Mouse (Mus musculus) limb, embryonic 12.5 days (tissue): Measurements from ENCODE around the gene Prmt2. TPM values are rescaled to one million over a fixed set of nuclear protein-coding genes. Genes with fewer than 3 reads are reported as not detected.

ENCODE experiments used
- ATAC-seq: fragments of 200-750 bp; cut with Nextera tagmentation; 2 replicates; pipeline ENCODE4 v1.8.0; 2017; ENCODE audit warnings: low read depth, moderate TSS enrichment; ENCODE audit not compliant: insufficient number of reproducible peaks, insufficient read depth, low FRiP score, low TSS enrichment
- H3K27ac ChIP-seq: fragments of 300-500 bp; sonication (generic); 2 replicates; pipeline ENCODE4 v1.5.1; 2016; ENCODE audit warnings: mild to moderate bottlenecking, moderate library complexity
- H3K27me3 ChIP-seq: fragments of 300-500 bp; sonication (generic); 2 replicates; pipeline ENCODE4 v1.6.1; 2016; ENCODE audit warnings: mild to moderate bottlenecking, moderate library complexity
- H3K36me3 ChIP-seq: fragments of 300-500 bp; sonication (generic); 2 replicates; pipeline ENCODE4 v1.6.1; 2016; ENCODE audit warnings: mild to moderate bottlenecking, moderate library complexity
- H3K4me1 ChIP-seq: fragments of 300-500 bp; sonication (generic); replicated peaks from 2 replicates; pipeline ENCODE4 v1.6.1; 2016
- H3K4me2 ChIP-seq: fragments of 300-500 bp; sonication (generic); 2 replicates; pipeline ENCODE4 v1.6.1; 2016; ENCODE audit warnings: mild to moderate bottlenecking, moderate library complexity
- H3K4me3 ChIP-seq: fragments of 300-500 bp; sonication (generic); replicated peaks from 2 replicates; pipeline ENCODE4 v1.5.1; 2016; ENCODE audit warnings: mild to moderate bottlenecking
- H3K9ac ChIP-seq: fragments of 300-500 bp; sonication (generic); replicated peaks from 2 replicates; pipeline ENCODE4 v1.6.1; 2016; ENCODE audit warnings: mild to moderate bottlenecking, moderate library complexity
- H3K9me3 ChIP-seq: fragments of 300-500 bp; sonication (generic); 2 replicates; pipeline ENCODE4 v1.6.1; 2016; ENCODE audit warnings: mild to moderate bottlenecking, moderate library complexity
- WGBS: fragments of 180-500 bp; shearing (Covaris S2); methylation state at CpG from one replicate; pipeline ENCODE4 v1.1.7; 2016; 5-methylcytosine and 5-hydroxymethylcytosine counted together
- polyA plus RNA-seq: library from polyadenylated mRNA; unstranded; fragments of >200 nt; fragmentation: Nextera tagmentation; extraction: Ambion mirVana; gene quantifications from 2 replicates; pipeline ENCODE4 v1.2.1, GENCODE M21; 2016

The Prmt2 gene
- polyA plus RNA-seq, 1 experiment from 2014 or later, result 45.3 TPM

DNA sequence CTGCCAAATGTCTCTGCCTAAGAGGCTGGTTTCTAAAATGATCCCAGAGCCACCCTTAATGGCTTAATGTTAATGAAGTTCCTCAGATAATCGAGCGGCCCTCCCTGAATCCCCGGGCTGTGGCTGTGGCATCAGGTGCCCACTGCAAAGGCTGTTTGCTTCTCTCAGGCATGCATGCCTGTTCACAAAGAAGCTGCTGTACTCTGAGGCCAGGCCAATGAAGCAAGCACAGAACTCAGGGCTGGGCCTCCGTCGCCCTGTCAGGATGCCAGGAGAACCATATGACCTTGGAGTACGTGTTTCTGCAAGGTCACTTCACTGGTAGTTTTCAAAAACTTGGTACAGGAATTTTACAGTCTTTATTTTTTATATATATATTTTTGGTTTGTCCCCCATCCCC, 18.0 kb upstream of the Prmt2 start:
- H3K4me2 ChIP-seq, result no peak overlapping the region
- 73% methylated on average over 6 of the region's 6 CpGs for WGBS
- no peak for ATAC-seq

DNA sequence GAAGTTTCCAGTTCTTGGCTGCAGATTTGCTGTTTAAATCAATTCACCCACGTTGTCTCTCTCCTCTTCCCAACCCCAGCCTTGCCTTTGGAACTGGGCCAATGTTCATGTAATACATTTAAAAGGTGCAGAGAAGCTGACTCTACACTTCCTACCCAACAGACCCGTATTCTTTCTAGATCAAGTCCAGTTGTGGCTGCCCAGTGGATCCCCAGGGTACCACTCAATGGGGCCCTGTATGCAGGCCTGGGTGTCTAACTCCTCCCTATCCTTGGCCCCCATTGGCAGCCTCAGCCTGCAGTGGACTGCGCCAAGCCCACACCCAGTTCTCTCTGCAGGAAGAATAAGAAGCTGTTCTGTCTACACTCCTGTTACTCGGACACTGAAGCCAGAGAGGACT, 15.9 kb upstream of the Prmt2 start, which contains the start of gene S100b:
TSS of gene S100b (plus strand) at position 318 of the 400 bp plus-strand sequence.
- ATAC-seq, result no peak
- no peaks in the 10 kb centered on the region for H3K36me3 ChIP-seq
- H3K27me3 ChIP-seq, result no peaks in the 10 kb centered on the region
- H3K4me1 ChIP-seq, result peaks cover 12% of the 10 kb centered on the region
- H3K9ac ChIP-seq, result no peak within 1 kb of the TSS
- H3K9me3 ChIP-seq, result no peaks in the 10 kb centered on the region
- H3K27ac ChIP-seq, result peak within 1 kb of the TSS; percentile 47; the same call in 1 of the 2 replicates
- H3K4me3 ChIP-seq, result no peak within 1 kb of the TSS
- WGBS, result 56% methylated on average over 4 of the region's 4 CpGs
- 0 out of 2 replicates have a peak within 1 kb of the TSS, but pooled peaks have one; percentile 4 for H3K4me2 ChIP-seq

More for the DNA sequence above, 18.0 kb upstream of the Prmt2 start:
- Histone ChIP-seq H3K4me3 (no peak overlapping the region), H3K27ac (no peak overlapping the region), H3K36me3 (0 out of 2 replicates have a peak, but pooled peaks cover 3% of the 10 kb centered on the region), H3K27me3 (no peaks in the 10 kb centered on the region), H3K9ac (no peak overlapping the region), H3K4me1 (peaks cover 15% of the 10 kb centered on the region), H3K9me3 (no peaks in the 10 kb centered on the region)

DNA sequence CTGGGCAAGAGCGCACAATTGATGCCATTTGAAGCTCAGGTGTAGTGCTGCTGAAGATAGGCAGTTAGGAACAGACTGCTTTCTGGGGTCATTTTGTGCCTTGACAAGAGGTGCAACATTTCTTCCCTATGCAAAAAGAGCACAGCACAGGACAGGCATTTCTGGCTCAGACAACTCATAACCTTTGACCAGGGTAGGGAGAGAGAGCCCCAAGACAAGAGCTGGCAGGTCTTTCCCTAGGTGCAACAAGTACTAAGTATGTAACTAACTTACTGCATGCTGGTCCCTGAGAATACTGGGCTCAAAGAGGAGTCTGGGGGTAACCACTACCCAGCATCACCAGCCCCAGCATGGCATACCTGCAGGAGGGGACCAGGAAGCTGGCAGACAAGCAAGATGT, 15.4 kb upstream of the Prmt2 start:
- 90% methylated on average over 1 of the region's 1 CpGs for WGBS
- Histone ChIP-seq H3K27me3 (no peaks in the 10 kb centered on the region), H3K27ac (no peak overlapping the region), H3K36me3 (no peaks in the 10 kb centered on the region), H3K4me1 (peaks cover 12% of the 10 kb centered on the region), H3K4me2 (no peak overlapping the region), H3K4me3 (no peak overlapping the region), H3K9me3 (no peaks in the 10 kb centered on the region), H3K9ac (no peak overlapping the region)
- ATAC-seq, result no peak

DNA sequence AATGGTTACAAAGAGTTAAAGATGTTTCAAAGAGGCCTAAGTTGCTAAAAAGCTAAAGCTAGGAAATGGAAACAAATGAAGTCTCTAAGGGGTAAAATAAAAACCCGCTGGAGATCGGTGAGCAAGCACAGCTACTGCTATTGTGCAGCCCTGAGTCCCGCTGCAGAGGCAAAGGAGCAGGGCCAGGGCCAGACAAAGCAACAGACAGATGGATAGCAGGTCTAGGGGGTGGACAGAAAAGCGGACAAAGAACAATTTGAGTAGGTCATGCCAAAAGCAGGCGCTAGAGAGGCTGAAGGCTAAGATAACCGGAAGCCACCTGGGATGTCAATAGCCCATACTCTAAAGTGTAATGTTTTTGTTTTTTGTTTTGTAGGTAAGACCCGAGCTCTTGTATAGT, 13.2 kb upstream of the Prmt2 start:
- 87% methylated on average over 7 of the region's 7 CpGs for WGBS
- no peaks in the 10 kb centered on the region for H3K36me3 ChIP-seq
- no peaks in the 10 kb centered on the region for H3K27me3 ChIP-seq
- no peak for ATAC-seq
- H3K4me2 ChIP-seq, result no peak overlapping the region
- no peak overlapping the region for H3K27ac ChIP-seq
- H3K4me1 ChIP-seq, result peaks cover 12% of the 10 kb centered on the region
- no peaks in the 10 kb centered on the region for H3K9me3 ChIP-seq
- no peak overlapping the region for H3K4me3 ChIP-seq
- no peak overlapping the region for H3K9ac ChIP-seq

DNA sequence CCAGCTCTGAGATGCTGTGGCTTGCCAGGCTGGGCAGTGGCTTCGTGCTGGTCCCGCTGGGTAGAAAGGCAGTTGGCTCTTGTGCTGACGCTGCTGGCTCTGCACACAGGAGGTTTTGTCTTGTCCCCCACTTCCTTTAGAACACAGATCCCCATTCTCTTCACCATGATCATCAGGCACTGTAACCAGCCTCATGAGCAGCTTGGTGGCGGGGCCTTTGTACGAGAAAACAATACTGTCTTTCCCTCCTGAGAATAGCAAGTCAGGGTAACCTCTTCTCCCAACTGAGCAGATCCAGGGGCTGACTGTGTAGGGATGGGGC, 10.9 kb upstream of the Prmt2 start:
- Histone ChIP-seq H3K27ac (no peak overlapping the region), H3K4me3 (no peak overlapping the region), H3K9me3 (no peaks in the 10 kb centered on the region), H3K4me2 (no peak overlapping the region), H3K9ac (no peak overlapping the region), H3K4me1 (peaks cover 5% of the 10 kb centered on the region), H3K36me3 (no peaks in the 10 kb centered on the region), H3K27me3 (no peaks in the 10 kb centered on the region)
- WGBS, result 92% methylated on average over 5 of the region's 5 CpGs
- ATAC-seq, result no peak

DNA sequence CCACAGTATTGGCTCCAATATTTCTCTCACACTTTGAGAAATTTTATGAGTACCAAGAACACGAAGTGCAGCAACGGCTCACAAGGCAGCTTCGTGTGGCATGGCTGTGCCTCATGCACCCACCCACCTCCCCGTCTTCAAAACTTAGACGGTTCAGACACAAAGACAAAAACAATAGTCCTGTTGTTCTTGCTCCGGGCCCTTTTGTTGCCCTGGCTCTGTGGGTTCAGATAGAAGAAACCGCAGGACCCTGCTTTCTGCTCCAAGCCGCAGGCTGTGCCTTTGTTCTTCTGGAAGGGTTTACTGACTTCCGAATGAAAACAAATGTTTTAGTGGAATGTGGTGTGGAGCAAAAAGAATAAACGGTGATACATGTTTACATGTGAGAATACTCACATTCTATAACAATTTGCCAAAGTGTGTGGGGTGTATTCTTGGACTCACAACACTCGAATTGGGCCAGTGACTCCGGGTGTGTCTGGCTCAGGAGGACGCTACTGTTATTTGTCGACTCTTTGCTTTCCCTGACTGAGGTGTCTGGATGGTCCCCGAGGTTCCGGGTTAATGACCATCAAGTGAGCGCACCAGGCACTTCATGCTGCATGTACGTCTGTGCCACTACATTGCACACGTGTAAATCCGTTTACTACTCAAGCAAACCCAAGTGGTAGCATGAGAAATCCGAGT, 10.4 kb upstream of the Prmt2 start:
- no peaks in the 10 kb centered on the region for H3K9me3 ChIP-seq
- H3K4me2 ChIP-seq, result no peak overlapping the region
- H3K4me3 ChIP-seq, result no peak overlapping the region
- no peaks in the 10 kb centered on the region for H3K36me3 ChIP-seq
- WGBS, result 74% methylated on average over 21 of the region's 21 CpGs
- ATAC-seq, result no peak
- H3K9ac ChIP-seq, result no peak overlapping the region
- H3K4me1 ChIP-seq, result peaks cover under 1% of the 10 kb centered on the region
- H3K27ac ChIP-seq, result no peak overlapping the region
- no peaks in the 10 kb centered on the region for H3K27me3 ChIP-seq

DNA sequence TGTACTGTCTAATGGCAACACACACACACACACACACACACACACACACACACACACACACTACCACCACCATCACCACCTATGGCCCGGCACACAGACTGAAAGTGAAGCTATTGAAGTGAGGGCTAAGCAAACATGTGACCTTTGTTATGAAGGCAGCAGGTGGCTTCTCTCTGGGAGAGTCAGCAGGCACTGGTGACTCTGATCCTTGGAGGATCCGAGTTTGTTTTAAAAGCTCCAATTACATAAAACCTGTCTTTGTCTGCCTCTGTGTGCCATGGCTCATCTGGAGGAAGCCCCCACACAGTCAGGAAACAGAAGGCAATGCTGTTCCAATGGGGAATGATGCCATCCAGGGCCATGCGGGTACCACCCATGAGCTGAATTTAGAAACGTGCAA, 8.9 kb upstream of the Prmt2 start:
- Histone ChIP-seq H3K9ac (no peak overlapping the region), H3K4me3 (no peak overlapping the region), H3K4me1 (no peaks in the 10 kb centered on the region; the same call in 1 of the 2 replicates), H3K27me3 (no peaks in the 10 kb centered on the region), H3K4me2 (no peak overlapping the region), H3K27ac (no peak overlapping the region), H3K36me3 (no peaks in the 10 kb centered on the region), H3K9me3 (no peaks in the 10 kb centered on the region)
- WGBS, result 64% methylated on average over 4 of the region's 4 CpGs
- no peak for ATAC-seq

DNA sequence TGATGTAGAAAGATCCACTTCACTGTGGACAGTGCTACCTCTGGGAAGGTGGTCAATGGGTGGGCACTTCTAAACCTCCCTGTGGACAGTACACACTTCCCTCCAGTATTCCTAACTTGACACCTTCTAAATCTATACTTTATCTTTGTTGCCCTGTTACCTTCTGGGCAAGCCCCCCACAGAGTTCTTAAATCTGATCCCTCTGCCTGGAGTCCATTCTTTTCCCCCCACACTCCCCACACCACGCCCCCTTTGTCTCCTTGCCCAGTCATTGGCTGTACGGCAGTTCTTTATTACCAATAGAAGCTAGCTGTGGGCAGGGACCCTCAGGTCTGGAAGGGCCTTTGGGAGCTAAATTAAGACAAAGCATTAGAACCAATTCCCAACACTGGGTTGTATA, 7.4 kb upstream of the Prmt2 start:
- no peak for ATAC-seq
- no peaks in the 10 kb centered on the region; the same call in 1 of the 2 replicates for H3K4me1 ChIP-seq
- H3K27me3 ChIP-seq, result no peaks in the 10 kb centered on the region
- H3K27ac ChIP-seq, result no peak overlapping the region
- H3K36me3 ChIP-seq, result no peaks in the 10 kb centered on the region
- H3K9me3 ChIP-seq, result no peaks in the 10 kb centered on the region
- no peak overlapping the region for H3K9ac ChIP-seq
- WGBS, result 75% methylated on average over 2 of the region's 2 CpGs
- no peak overlapping the region for H3K4me3 ChIP-seq
- H3K4me2 ChIP-seq, result no peak overlapping the region

DNA sequence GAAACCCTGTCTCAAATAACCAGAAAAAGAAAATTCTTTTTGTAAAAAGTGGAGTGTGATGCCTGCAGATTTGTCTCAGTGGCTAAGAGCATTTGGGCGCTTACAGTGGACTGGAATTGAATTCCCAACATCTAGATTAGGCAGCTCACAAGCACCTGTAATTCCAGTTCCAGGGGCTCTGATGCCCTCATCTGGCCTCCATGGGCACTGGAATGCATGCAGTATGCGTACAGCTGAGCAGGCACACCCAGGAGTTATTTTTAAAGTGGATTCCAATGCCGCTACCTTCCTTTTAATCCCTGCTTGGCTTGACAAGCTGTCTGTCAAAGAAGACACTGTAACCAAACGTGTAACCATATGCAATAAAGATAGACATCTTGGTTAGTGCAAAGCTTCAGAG, 1.7 kb upstream of the Prmt2 start:
- Histone ChIP-seq H3K9me3 (no peaks in the 10 kb centered on the region), H3K4me2 (no peak overlapping the region), H3K27me3 (no peaks in the 10 kb centered on the region), H3K4me1 (peaks cover 12% of the 10 kb centered on the region), H3K36me3 (peaks cover 6% of the 10 kb centered on the region; the same call in 1 of the 2 replicates), H3K27ac (no peak overlapping the region), H3K4me3 (no peak overlapping the region), H3K9ac (no peak overlapping the region)
- ATAC-seq, result no peak
- 67% methylated on average over 4 of the region's 4 CpGs for WGBS

DNA sequence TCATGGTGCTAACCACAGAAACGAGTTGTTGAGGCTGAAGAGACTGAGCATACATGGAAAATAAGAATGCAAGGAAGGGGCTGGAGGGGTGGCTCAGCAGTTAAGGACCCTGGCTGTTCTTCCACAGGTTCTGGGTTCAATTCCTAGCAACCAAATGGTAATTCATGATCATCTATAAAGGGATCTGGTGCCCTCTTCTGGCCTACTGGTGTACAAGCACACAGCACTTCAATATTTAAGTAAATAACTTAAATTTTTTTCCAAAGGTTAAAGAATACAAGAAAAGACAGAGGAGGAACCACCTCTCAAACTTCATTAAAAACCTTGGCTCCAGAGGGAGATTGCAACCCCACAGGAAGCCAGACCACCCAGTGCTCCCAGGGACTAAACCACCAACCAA, 8.0 kb downstream of the Prmt2 start:
- Histone ChIP-seq H3K9ac (no peak overlapping the region), H3K27me3 (no peaks in the 10 kb centered on the region), H3K4me1 (no peaks in the 10 kb centered on the region), H3K4me2 (no peak overlapping the region), H3K27ac (no peak overlapping the region), H3K4me3 (no peak overlapping the region), H3K9me3 (no peaks in the 10 kb centered on the region), H3K36me3 (peaks cover 14% of the 10 kb centered on the region)
- ATAC-seq, result no peak
- 65% methylated on average over 1 of the region's 1 CpGs for WGBS

DNA sequence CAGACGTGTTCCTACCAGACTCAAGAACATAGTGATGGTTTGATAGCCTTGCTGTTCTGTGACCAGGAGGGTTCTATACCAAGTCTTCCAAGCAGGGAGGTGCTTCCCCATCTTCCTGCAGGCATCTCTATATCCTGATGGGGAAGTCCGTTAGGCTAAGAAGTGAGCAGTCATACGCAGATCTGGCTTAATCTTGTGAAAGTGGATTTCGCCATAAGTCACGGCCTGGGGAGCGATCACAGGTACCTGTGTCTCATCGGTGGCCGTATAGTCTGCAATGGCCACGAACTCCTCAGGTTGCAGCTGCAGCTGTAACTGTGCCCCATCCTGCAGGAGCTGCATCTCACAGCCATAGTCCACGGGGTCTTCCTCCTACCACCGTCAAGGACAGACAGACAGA, 11.7 kb downstream of the Prmt2 start:
- Histone ChIP-seq H3K36me3 (peaks cover 51% of the 10 kb centered on the region), H3K9me3 (no peaks in the 10 kb centered on the region), H3K27me3 (no peaks in the 10 kb centered on the region), H3K4me2 (no peak overlapping the region), H3K4me1 (no peaks in the 10 kb centered on the region), H3K4me3 (no peak overlapping the region), H3K27ac (no peak overlapping the region), H3K9ac (no peak overlapping the region)
- WGBS, result 92% methylated on average over 11 of the region's 11 CpGs
- ATAC-seq, result no peak

DNA sequence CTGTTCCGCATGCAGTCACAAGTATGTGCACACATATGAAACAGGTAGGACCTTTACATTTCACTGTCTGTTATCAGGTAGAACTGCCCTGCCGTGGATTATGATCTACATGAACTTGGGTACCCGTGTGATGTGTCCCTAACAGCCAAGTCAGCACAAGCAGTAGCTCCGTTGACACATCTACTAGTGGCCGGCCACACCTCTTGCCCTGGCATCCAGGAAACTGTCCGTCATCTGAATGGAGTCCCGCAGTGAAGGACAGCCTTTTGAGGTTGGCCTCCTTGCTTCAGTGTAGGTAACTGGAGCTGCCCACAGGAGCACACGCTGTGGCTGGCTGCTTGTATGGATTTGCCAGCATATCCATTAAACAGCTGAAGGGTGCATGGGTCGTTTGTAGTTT, 19.4 kb downstream of the Prmt2 start:
- H3K27me3 ChIP-seq, result no peaks in the 10 kb centered on the region
- H3K9me3 ChIP-seq, result peaks cover 18% of the 10 kb centered on the region
- H3K27ac ChIP-seq, result no peak overlapping the region
- no peak overlapping the region for H3K4me3 ChIP-seq
- WGBS, result 84% methylated on average over 9 of the region's 9 CpGs
- no peaks in the 10 kb centered on the region for H3K4me1 ChIP-seq
- no peak for ATAC-seq
- H3K4me2 ChIP-seq, result no peak overlapping the region
- H3K36me3 ChIP-seq, result peaks cover 94% of the 10 kb centered on the region
- H3K9ac ChIP-seq, result no peak overlapping the region
